Mouse (Mus musculus) forebrain, embryonic 16.5 days (tissue): ENCODE data around the gene Olfr1042. TPM values are rescaled to one million over a fixed set of nuclear protein-coding genes. Genes with fewer than 3 reads are reported as not detected.
"Not testable (repeated sequence)": the region's sequence is repeated elsewhere in the genome, so short reads cannot be mapped to it uniquely, and the experiment has no call there.

Experiments used
- ATAC-seq: fragments of 200-750 bp; cut with Nextera tagmentation; 2 replicates; pipeline ENCODE4 v1.8.0; 2017; ENCODE audit warnings: mild to moderate bottlenecking, moderate library complexity
- H3K27ac ChIP-seq: fragments of 300-500 bp; sonication (generic); 2 replicates; pipeline ENCODE4 v1.5.1; 2014; ENCODE audit warnings: low read length, control low read depth
- H3K27me3 ChIP-seq: fragments of 300-500 bp; sonication (generic); replicated peaks from 2 replicates; pipeline ENCODE4 v1.6.1; 2014; ENCODE audit warnings: low read length; ENCODE audit not compliant: control insufficient read depth, insufficient read depth
- H3K36me3 ChIP-seq: fragments of 300-500 bp; sonication (generic); 2 replicates; pipeline ENCODE4 v1.6.1; 2014; ENCODE audit not compliant: control insufficient read depth, insufficient read depth
- H3K4me1 ChIP-seq: fragments of 300-500 bp; sonication (generic); replicated peaks from 2 replicates; pipeline ENCODE4 v1.6.1; 2014; ENCODE audit warnings: low read length; ENCODE audit not compliant: control insufficient read depth, insufficient read depth
- H3K4me2 ChIP-seq: fragments of 300-500 bp; sonication (generic); 2 replicates; pipeline ENCODE4 v1.6.1; 2014; ENCODE audit warnings: mild to moderate bottlenecking, low read length, control low read depth
- H3K4me3 ChIP-seq: fragments of 300-500 bp; sonication (generic); replicated peaks from 2 replicates; pipeline ENCODE4 v1.5.1; 2014; ENCODE audit warnings: mild to moderate bottlenecking, low read length, control low read depth
- H3K9ac ChIP-seq: fragments of 300-500 bp; sonication (generic); replicated peaks from 2 replicates; pipeline ENCODE4 v1.6.1; 2014; ENCODE audit warnings: low read depth, low read length, control low read depth
- H3K9me3 ChIP-seq: fragments of 300-500 bp; sonication (generic); 2 replicates; pipeline ENCODE4 v1.6.1; 2016; ENCODE audit warnings: low read length; ENCODE audit not compliant: control insufficient read depth
- WGBS: fragments of 180-500 bp; shearing (Covaris S2); extraction: QIAGEN DNeasy Blood & Tissue Kit; methylation state at CpG from one replicate; pipeline ENCODE4 v1.1.7; 2014; 5-methylcytosine and 5-hydroxymethylcytosine counted together
- polyA plus RNA-seq: library from polyadenylated mRNA; unstranded; fragments of >200 nt; fragmentation: Nextera tagmentation; extraction: Ambion mirVana; gene quantifications from 2 replicates; pipeline ENCODE4 v1.2.1, GENCODE M21; 2015

Olfr1042 gene
- polyA plus RNA-seq: not detected in 2 replicates

- Histone ChIP-seq H3K27ac (no peak within 1 kb of the TSS), H3K36me3 (no peaks in the 10 kb centered on the region), H3K4me2 (no peak within 1 kb of the TSS), H3K4me3 (no peak within 1 kb of the TSS), H3K9ac (no peak within 1 kb of the TSS), H3K9me3 (no peaks in the 10 kb centered on the region), H3K4me1 (no peaks in the 10 kb centered on the region), H3K27me3 (no peaks in the 10 kb centered on the region)
- WGBS: 94% methylated on average over 2 of the region's 2 CpGs
- no peak for ATAC-seq
Observed at GRCm38 (mm10) chr2:86161738-86162137, at the start of gene Olfr1042. Gene Olfr1042 (minus strand): TSS chr2:86161838.

GRCm38 (mm10) chr2:86202909-86203308 lies 41.3 kb upstream of the Olfr1042 start, which contains the start of gene Olfr1045:
Gene Olfr1045 (minus strand): TSS chr2:86203009.
- Histone ChIP-seq H3K36me3 (no peaks in the 10 kb centered on the region), H3K9me3 (no peaks in the 10 kb centered on the region), H3K9ac (no peak within 1 kb of the TSS), H3K4me1 (no peaks in the 10 kb centered on the region), H3K4me2 (no peak within 1 kb of the TSS), H3K4me3 (no peak within 1 kb of the TSS), H3K27me3 (no peaks in the 10 kb centered on the region), H3K27ac (no peak within 1 kb of the TSS)
- ATAC-seq: no peak

- Histone ChIP-seq H3K27ac (no peak overlapping the region), H3K9ac (no peak overlapping the region), H3K4me1 (no peaks in the 10 kb centered on the region), H3K27me3 (no peaks in the 10 kb centered on the region), H3K4me2 (no peak overlapping the region), H3K4me3 (no peak overlapping the region), H3K36me3 (no peaks in the 10 kb centered on the region), H3K9me3 (no peaks in the 10 kb centered on the region)
- ATAC-seq: no peak
- 77% methylated on average over 1 of the region's 1 CpGs for WGBS
Observed at GRCm38 (mm10) chr2:86195863-86196262, 34.2 kb upstream of the Olfr1042 start.

- Histone ChIP-seq H3K27ac (no peak within 1 kb of the TSS), H3K9ac (no peak within 1 kb of the TSS), H3K4me3 (no peak within 1 kb of the TSS), H3K27me3 (no peaks in the 10 kb centered on the region), H3K4me1 (no peaks in the 10 kb centered on the region), H3K4me2 (no peak within 1 kb of the TSS), H3K9me3 (no peaks in the 10 kb centered on the region), H3K36me3 (no peaks in the 10 kb centered on the region)
- ATAC-seq: no peak
Observed at GRCm38 (mm10) chr2:86185583-86185982, 23.9 kb upstream of the Olfr1042 start, which contains the start of gene Olfr52. Gene Olfr52 (minus strand): TSS chr2:86185683.

- H3K4me1 ChIP-seq: no peaks in the 10 kb centered on the region
- no peaks in the 10 kb centered on the region for H3K9me3 ChIP-seq
- H3K27me3 ChIP-seq: no peaks in the 10 kb centered on the region
- 81% methylated on average over 3 of the region's 3 CpGs for WGBS
- ATAC-seq: no peak
- H3K9ac ChIP-seq: no peak overlapping the region
- no peaks in the 10 kb centered on the region for H3K36me3 ChIP-seq
- no peak overlapping the region for H3K4me3 ChIP-seq
- H3K4me2 ChIP-seq: no peak overlapping the region
- H3K27ac ChIP-seq: no peak overlapping the region
Observed at GRCm38 (mm10) chr2:86179950-86180349, 18.3 kb upstream of the Olfr1042 start.

GRCm38 (mm10) chr2:86177720-86178119 lies 16.1 kb upstream of the Olfr1042 start, which contains the start of gene Olfr1044:
Gene Olfr1044 (minus strand): TSS chr2:86177820.
- Histone ChIP-seq H3K27me3 (no peaks in the 10 kb centered on the region), H3K9me3 (no peaks in the 10 kb centered on the region), H3K4me1 (no peaks in the 10 kb centered on the region), H3K4me3 (no peak within 1 kb of the TSS), H3K27ac (no peak within 1 kb of the TSS), H3K9ac (no peak within 1 kb of the TSS), H3K4me2 (no peak within 1 kb of the TSS), H3K36me3 (no peaks in the 10 kb centered on the region)
- no peak for ATAC-seq

- H3K4me2 ChIP-seq, H3K9ac ChIP-seq, H3K27ac ChIP-seq, ATAC-seq, H3K36me3 ChIP-seq, H3K9me3 ChIP-seq, H3K4me1 ChIP-seq, H3K27me3 ChIP-seq, H3K4me3 ChIP-seq: not testable (repeated sequence)
- WGBS: 90% methylated on average over 7 of the region's 7 CpGs
Observed at GRCm38 (mm10) chr2:86175422-86175821, 13.8 kb upstream of the Olfr1042 start.

GRCm38 (mm10) chr2:86167422-86167821 lies 5.8 kb upstream of the Olfr1042 start, which contains the start of gene Olfr1043:
Gene Olfr1043 (minus strand): TSS chr2:86167522.
- Histone ChIP-seq H3K4me2 (no peak within 1 kb of the TSS), H3K9ac (no peak within 1 kb of the TSS), H3K27ac (no peak within 1 kb of the TSS), H3K4me3 (no peak within 1 kb of the TSS), H3K9me3 (no peaks in the 10 kb centered on the region), H3K36me3 (no peaks in the 10 kb centered on the region), H3K4me1 (no peaks in the 10 kb centered on the region), H3K27me3 (no peaks in the 10 kb centered on the region)
- no peak for ATAC-seq
- 90% methylated on average over 2 of the region's 2 CpGs for WGBS

- no peak within 1 kb of the TSS for H3K4me3 ChIP-seq
- ATAC-seq: no peak
- no peaks in the 10 kb centered on the region for H3K36me3 ChIP-seq
- 89% methylated on average over 1 of the region's 1 CpGs for WGBS
- H3K9ac ChIP-seq: no peak within 1 kb of the TSS
- no peaks in the 10 kb centered on the region for H3K27me3 ChIP-seq
- no peaks in the 10 kb centered on the region for H3K4me1 ChIP-seq
- H3K27ac ChIP-seq: no peak within 1 kb of the TSS
- no peak within 1 kb of the TSS for H3K4me2 ChIP-seq
- no peaks in the 10 kb centered on the region for H3K9me3 ChIP-seq
Observed at GRCm38 (mm10) chr2:86146632-86147031, 15.0 kb downstream of the Olfr1042 start, which contains the start of gene Olfr1040. Gene Olfr1040 (minus strand): TSS chr2:86146732.

- Histone ChIP-seq H3K36me3 (no peaks in the 10 kb centered on the region), H3K27me3 (no peaks in the 10 kb centered on the region), H3K9me3 (no peaks in the 10 kb centered on the region), H3K4me1 (no peaks in the 10 kb centered on the region), H3K27ac (no peak within 1 kb of the TSS), H3K9ac (no peak within 1 kb of the TSS), H3K4me3 (no peak within 1 kb of the TSS), H3K4me2 (no peak within 1 kb of the TSS)
- no peak for ATAC-seq
- 98% methylated on average over 1 of the region's 1 CpGs for WGBS
Observed at GRCm38 (mm10) chr2:86135828-86136227, 25.8 kb downstream of the Olfr1042 start, which contains the start of gene Olfr1039. Gene Olfr1039 (minus strand): TSS chr2:86135928.
